Mouse (Mus musculus): ENCODE data around the gene Gm3468. TPM values are rescaled to one million over a fixed set of nuclear protein-coding genes. Genes with fewer than 3 reads are reported as not detected.
"Not testable (repeated sequence)": the region's sequence is repeated elsewhere in the genome, so short reads cannot be mapped to it uniquely, and the experiment has no call there.

The Gm3468 gene
- total RNA-seq (2012; rRNA removed): not detected in 2 replicates
- not detected for polyA plus RNA-seq (2012; ENCODE audit: insufficient read depth in 1 of 2, insufficient read length in 2 of 2, low read depth in 1 of 2, low replicate concordance in 2 of 2, missing spikeins in 1 of 2)

DNA sequence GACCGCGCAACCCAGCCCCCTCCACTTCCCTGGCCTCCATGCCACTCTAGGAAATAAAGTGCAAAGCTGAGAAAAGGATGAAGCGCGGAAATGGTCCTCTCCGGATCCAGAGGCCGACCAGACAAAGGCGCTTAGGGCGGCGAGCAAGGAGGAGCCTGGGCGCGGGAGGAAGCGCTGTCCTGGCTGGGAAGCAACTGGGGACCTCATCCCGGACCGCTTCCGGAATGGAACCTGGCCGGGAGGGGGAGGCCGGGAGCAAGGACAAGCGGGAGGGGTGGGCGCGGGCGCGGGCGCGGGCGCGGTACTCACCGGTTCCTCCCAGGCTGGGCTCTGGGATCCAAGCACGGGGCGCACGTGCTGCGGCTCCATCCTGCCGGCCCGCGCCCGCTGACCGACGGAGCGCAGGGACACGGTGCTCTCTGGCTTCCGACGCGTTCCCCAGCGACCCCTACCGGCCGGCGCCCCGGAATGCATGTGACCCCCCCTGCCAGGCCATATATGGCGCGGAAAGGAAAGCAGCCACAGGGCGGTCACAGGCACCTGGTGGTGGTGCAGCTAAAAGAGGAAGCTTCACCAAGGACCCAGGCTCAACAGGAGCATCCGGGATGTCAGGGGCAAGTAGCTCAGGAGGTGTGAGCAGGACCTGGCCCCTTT, at the start of gene Gm3468:
Gm3468 (minus strand) TSS at position 394 of the 654 bp plus-strand sequence.
- H3K9me3 ChIP-seq (replicated peaks; ENCODE audit: insufficient read depth, low read length); H3K36me3 ChIP-seq (ENCODE audit: control insufficient read depth in 1 of 2, insufficient read depth in 2 of 2, low read length in 2 of 2); DNase-seq (ENCODE audit: low read depth, low spot score); H3K27ac ChIP-seq (ENCODE audit: control insufficient read depth, low read depth, low read length); H3K4me3 ChIP-seq (ENCODE audit: control insufficient read depth in 1 of 2, insufficient read depth in 1 of 2, low read depth in 2 of 2, low read length in 2 of 2); H3K27me3 ChIP-seq (ENCODE audit: control insufficient read depth in 1 of 2, insufficient read depth in 2 of 2, low read length in 2 of 2); H3K4me1 ChIP-seq (ENCODE audit: control insufficient read depth in 1 of 2, insufficient read depth in 2 of 2, low read length in 2 of 2); H3K9ac ChIP-seq (ENCODE audit: control insufficient read depth, low read depth, low read length, poor library complexity, severe bottlenecking); H3K79me2 ChIP-seq (ENCODE audit: control insufficient read depth, insufficient read depth, low read length, poor library complexity): not testable (repeated sequence)

DNA sequence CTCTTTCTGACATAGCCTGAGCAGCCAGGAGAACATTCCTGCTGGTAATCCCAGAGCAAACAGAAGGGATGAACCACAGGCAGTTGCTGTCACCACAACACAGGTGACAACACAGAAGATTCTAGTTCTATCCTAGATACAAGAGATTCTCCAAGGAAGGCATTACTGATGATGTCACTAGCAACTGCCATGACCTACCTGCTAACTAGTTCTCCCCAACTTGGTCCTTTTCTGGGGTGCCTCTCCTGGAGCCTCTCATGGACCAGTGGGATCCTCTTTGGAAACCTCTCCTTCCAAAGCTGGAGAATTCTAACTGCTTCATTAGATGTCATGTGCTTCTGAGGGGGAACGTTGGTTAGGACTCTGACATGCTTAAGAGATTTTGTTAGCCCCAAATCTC, 17.2 kb upstream of the Gm3468 start, which contains the start of gene Gm3476:
Gm3476 (minus strand) TSS at position 101 of the 400 bp plus-strand sequence.
- H3K27ac ChIP-seq (ENCODE audit: control insufficient read depth, low read depth, low read length); H3K9ac ChIP-seq (ENCODE audit: control insufficient read depth, low read depth, low read length, poor library complexity, severe bottlenecking); H3K79me2 ChIP-seq (ENCODE audit: control insufficient read depth, insufficient read depth, low read length, poor library complexity); DNase-seq (ENCODE audit: low read depth, low spot score); H3K9me3 ChIP-seq (replicated peaks; ENCODE audit: insufficient read depth, low read length); H3K4me3 ChIP-seq (ENCODE audit: control insufficient read depth in 1 of 2, insufficient read depth in 1 of 2, low read depth in 2 of 2, low read length in 2 of 2); H3K36me3 ChIP-seq (ENCODE audit: control insufficient read depth in 1 of 2, insufficient read depth in 2 of 2, low read length in 2 of 2); H3K4me1 ChIP-seq (ENCODE audit: control insufficient read depth in 1 of 2, insufficient read depth in 2 of 2, low read length in 2 of 2); H3K27me3 ChIP-seq (ENCODE audit: control insufficient read depth in 1 of 2, insufficient read depth in 2 of 2, low read length in 2 of 2): not testable (repeated sequence)

DNA sequence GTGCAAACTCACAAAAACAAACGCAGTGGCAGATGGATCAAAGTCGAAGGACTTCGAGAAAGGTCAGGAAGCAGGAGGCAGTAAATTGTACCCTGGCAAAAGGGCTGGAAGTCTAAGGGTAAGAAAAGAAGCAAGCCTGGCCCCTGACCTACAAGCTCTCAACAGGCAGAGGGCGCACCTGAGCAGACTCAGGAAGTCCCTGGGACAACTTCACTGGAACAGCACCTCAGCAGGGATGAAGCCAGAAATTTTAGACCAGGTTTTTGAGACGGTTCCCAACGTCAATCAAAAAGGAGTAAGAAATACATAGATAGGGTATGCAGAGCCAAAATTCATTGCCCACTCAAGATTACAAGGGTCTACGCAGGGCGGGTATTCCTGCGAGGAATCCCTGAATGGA, 965 bp downstream of the Gm3468 start:
- not testable (repeated sequence) for H3K27ac ChIP-seq (ENCODE audit: control insufficient read depth, low read depth, low read length); H3K79me2 ChIP-seq (ENCODE audit: control insufficient read depth, insufficient read depth, low read length, poor library complexity); H3K4me3 ChIP-seq (ENCODE audit: control insufficient read depth in 1 of 2, insufficient read depth in 1 of 2, low read depth in 2 of 2, low read length in 2 of 2); DNase-seq (ENCODE audit: low read depth, low spot score); H3K9ac ChIP-seq (ENCODE audit: control insufficient read depth, low read depth, low read length, poor library complexity, severe bottlenecking); H3K4me1 ChIP-seq (ENCODE audit: control insufficient read depth in 1 of 2, insufficient read depth in 2 of 2, low read length in 2 of 2); H3K36me3 ChIP-seq (ENCODE audit: control insufficient read depth in 1 of 2, insufficient read depth in 2 of 2, low read length in 2 of 2); H3K27me3 ChIP-seq (ENCODE audit: control insufficient read depth in 1 of 2, insufficient read depth in 2 of 2, low read length in 2 of 2); H3K9me3 ChIP-seq (replicated peaks; ENCODE audit: insufficient read depth, low read length)

DNA sequence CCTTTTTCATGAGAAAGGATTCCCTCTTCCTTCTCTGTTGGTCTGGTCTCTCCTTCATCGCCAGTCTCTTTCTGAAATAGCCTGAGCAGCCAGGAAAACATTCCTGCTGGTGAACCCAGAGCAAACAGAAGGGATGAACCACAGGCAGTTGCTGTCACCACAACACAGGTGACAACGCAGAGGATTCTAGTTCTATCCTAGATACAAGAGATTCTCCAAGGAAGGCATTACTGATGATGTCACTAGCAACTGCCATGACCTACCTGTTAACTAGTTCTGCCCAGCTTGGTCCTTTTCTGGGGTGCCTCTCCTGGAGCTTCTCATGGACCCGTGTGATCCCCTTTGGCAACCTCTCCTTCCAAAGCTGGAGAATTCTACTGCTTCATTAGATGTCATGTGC, 14.6 kb downstream of the Gm3468 start, which contains the start of gene Gm8206:
Gm8206 (minus strand) TSS at position 101 of the 400 bp plus-strand sequence.
- H3K4me3 ChIP-seq (ENCODE audit: control insufficient read depth in 1 of 2, insufficient read depth in 1 of 2, low read depth in 2 of 2, low read length in 2 of 2); DNase-seq (ENCODE audit: low read depth, low spot score); H3K9ac ChIP-seq (ENCODE audit: control insufficient read depth, low read depth, low read length, poor library complexity, severe bottlenecking); H3K27ac ChIP-seq (ENCODE audit: control insufficient read depth, low read depth, low read length); H3K36me3 ChIP-seq (ENCODE audit: control insufficient read depth in 1 of 2, insufficient read depth in 2 of 2, low read length in 2 of 2); H3K79me2 ChIP-seq (ENCODE audit: control insufficient read depth, insufficient read depth, low read length, poor library complexity); H3K9me3 ChIP-seq (replicated peaks; ENCODE audit: insufficient read depth, low read length); H3K27me3 ChIP-seq (ENCODE audit: control insufficient read depth in 1 of 2, insufficient read depth in 2 of 2, low read length in 2 of 2); H3K4me1 ChIP-seq (ENCODE audit: control insufficient read depth in 1 of 2, insufficient read depth in 2 of 2, low read length in 2 of 2): not testable (repeated sequence)

DNA sequence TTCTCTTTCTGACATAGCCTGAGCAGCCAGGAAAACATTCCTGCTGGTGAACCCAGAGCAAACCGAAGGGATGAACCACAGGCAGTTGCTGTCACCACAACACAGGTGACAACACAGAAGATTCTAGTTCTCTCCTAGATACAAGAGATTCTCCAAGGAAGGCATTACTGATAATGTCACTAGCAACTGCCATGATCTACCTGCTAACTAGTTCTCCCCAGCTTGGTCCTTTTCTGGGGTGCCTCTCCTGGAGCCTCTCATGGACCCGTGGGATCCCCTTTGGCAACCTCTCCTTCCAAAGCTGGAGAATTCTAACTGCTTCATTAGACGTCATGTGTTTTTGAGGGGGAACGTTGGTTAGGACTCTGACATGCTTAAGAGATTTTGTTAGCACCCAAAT, 50.3 kb downstream of the Gm3468 start, which contains the start of gene Gm6337:
Gm6337 (minus strand) TSS at position 101 of the 400 bp plus-strand sequence.
- not testable (repeated sequence) for DNase-seq (ENCODE audit: low read depth, low spot score); H3K9ac ChIP-seq (ENCODE audit: control insufficient read depth, low read depth, low read length, poor library complexity, severe bottlenecking); H3K4me3 ChIP-seq (ENCODE audit: control insufficient read depth in 1 of 2, insufficient read depth in 1 of 2, low read depth in 2 of 2, low read length in 2 of 2); H3K79me2 ChIP-seq (ENCODE audit: control insufficient read depth, insufficient read depth, low read length, poor library complexity); H3K4me1 ChIP-seq (ENCODE audit: control insufficient read depth in 1 of 2, insufficient read depth in 2 of 2, low read length in 2 of 2); H3K9me3 ChIP-seq (replicated peaks; ENCODE audit: insufficient read depth, low read length); H3K27ac ChIP-seq (ENCODE audit: control insufficient read depth, low read depth, low read length); H3K36me3 ChIP-seq (ENCODE audit: control insufficient read depth in 1 of 2, insufficient read depth in 2 of 2, low read length in 2 of 2); H3K27me3 ChIP-seq (ENCODE audit: control insufficient read depth in 1 of 2, insufficient read depth in 2 of 2, low read length in 2 of 2)

Other genes with a start within 250 kb of the Gm3468 start
- not detected in 2 replicates for gene Gm8237, start 228.3 kb downstream of the Gm3468 start, total RNA-seq (2012; rRNA removed)
- not detected for gene Gm8237, start 228.3 kb downstream of the Gm3468 start, polyA plus RNA-seq (2012; ENCODE audit: insufficient read depth in 1 of 2, insufficient read length in 2 of 2, low read depth in 1 of 2, low replicate concordance in 2 of 2, missing spikeins in 1 of 2)
- gene Gm3248, start 146.9 kb downstream of the Gm3468 start, total RNA-seq (2012; rRNA removed): not detected in 2 replicates
- not detected for gene Gm3248, start 146.9 kb downstream of the Gm3468 start, polyA plus RNA-seq (2012; ENCODE audit: insufficient read depth in 1 of 2, insufficient read length in 2 of 2, low read depth in 1 of 2, low replicate concordance in 2 of 2, missing spikeins in 1 of 2)
- not detected in 2 replicates for gene Gm3453, start 129.5 kb downstream of the Gm3468 start, total RNA-seq (2012; rRNA removed)
- not detected for gene Gm3453, start 129.5 kb downstream of the Gm3468 start, polyA plus RNA-seq (2012; ENCODE audit: insufficient read depth in 1 of 2, insufficient read length in 2 of 2, low read depth in 1 of 2, low replicate concordance in 2 of 2, missing spikeins in 1 of 2)
- gene Gm6337, start 50.4 kb downstream of the Gm3468 start, total RNA-seq (2012; rRNA removed): not detected in 2 replicates
- not detected for gene Gm6337, start 50.4 kb downstream of the Gm3468 start, polyA plus RNA-seq (2012; ENCODE audit: insufficient read depth in 1 of 2, insufficient read length in 2 of 2, low read depth in 1 of 2, low replicate concordance in 2 of 2, missing spikeins in 1 of 2)
- gene Gm8206, start 14.7 kb downstream of the Gm3468 start, total RNA-seq (2012; rRNA removed): not detected in 2 replicates
- not detected for gene Gm8206, start 14.7 kb downstream of the Gm3468 start, polyA plus RNA-seq (2012; ENCODE audit: insufficient read depth in 1 of 2, insufficient read length in 2 of 2, low read depth in 1 of 2, low replicate concordance in 2 of 2, missing spikeins in 1 of 2)
- gene Gm3476, start 17.1 kb upstream of the Gm3468 start, total RNA-seq (2012; rRNA removed): not detected in 2 replicates
- gene Gm3476, start 17.1 kb upstream of the Gm3468 start, polyA plus RNA-seq (2012; ENCODE audit: insufficient read depth in 1 of 2, insufficient read length in 2 of 2, low read depth in 1 of 2, low replicate concordance in 2 of 2, missing spikeins in 1 of 2): not detected
- gene Gm21560, start 110.6 kb upstream of the Gm3468 start, total RNA-seq (2012; rRNA removed): not detected in 2 replicates
- gene Gm21560, start 110.6 kb upstream of the Gm3468 start, polyA plus RNA-seq (2012; ENCODE audit: insufficient read depth in 1 of 2, insufficient read length in 2 of 2, low read depth in 1 of 2, low replicate concordance in 2 of 2, missing spikeins in 1 of 2): not detected
- not detected in 2 replicates for gene Gm3411, start 178.6 kb upstream of the Gm3468 start, total RNA-seq (2012; rRNA removed)
- gene Gm3411, start 178.6 kb upstream of the Gm3468 start, polyA plus RNA-seq (2012; ENCODE audit: insufficient read depth in 1 of 2, insufficient read length in 2 of 2, low read depth in 1 of 2, low replicate concordance in 2 of 2, missing spikeins in 1 of 2): not detected
- gene Gm21103, start 196.2 kb upstream of the Gm3468 start, total RNA-seq (2012; rRNA removed): not detected in 2 replicates
- not detected for gene Gm21103, start 196.2 kb upstream of the Gm3468 start, polyA plus RNA-seq (2012; ENCODE audit: insufficient read depth in 1 of 2, insufficient read length in 2 of 2, low read depth in 1 of 2, low replicate concordance in 2 of 2, missing spikeins in 1 of 2)
- gene Gm3618, start 235.0 kb upstream of the Gm3468 start, total RNA-seq (2012; rRNA removed): not detected in 2 replicates
- gene Gm3618, start 235.0 kb upstream of the Gm3468 start, polyA plus RNA-seq (2012; ENCODE audit: insufficient read depth in 1 of 2, insufficient read length in 2 of 2, low read depth in 1 of 2, low replicate concordance in 2 of 2, missing spikeins in 1 of 2): not detected